Mouse (Mus musculus) gastrocnemius, postnatal 4 days (tissue): ENCODE measurements around the gene Dlg5. TPM values are rescaled to one million over a fixed set of nuclear protein-coding genes. Genes with fewer than 3 reads are reported as not detected.
A peak's percentile ranks its signal among the peaks of the same experiment; 100 is the strongest.

ENCODE experiments used
- DNase-seq, 2 experiments: peaks; one replicate each; pipeline ENCODE4 v3.0.0; 2021 to 2022; ENCODE audit warnings: low spot score in 2 of 2, mixed read lengths in 2 of 2
- total RNA-seq, 2 experiments: library from RNA; stranded (reverse); gene quantifications; 2 replicates each; pipeline ENCODE4 v1.2.3; 2021

Gene Dlg5
- total RNA-seq, 2 experiments from 2014 or later = 27.4 to 28.8 TPM

DNA sequence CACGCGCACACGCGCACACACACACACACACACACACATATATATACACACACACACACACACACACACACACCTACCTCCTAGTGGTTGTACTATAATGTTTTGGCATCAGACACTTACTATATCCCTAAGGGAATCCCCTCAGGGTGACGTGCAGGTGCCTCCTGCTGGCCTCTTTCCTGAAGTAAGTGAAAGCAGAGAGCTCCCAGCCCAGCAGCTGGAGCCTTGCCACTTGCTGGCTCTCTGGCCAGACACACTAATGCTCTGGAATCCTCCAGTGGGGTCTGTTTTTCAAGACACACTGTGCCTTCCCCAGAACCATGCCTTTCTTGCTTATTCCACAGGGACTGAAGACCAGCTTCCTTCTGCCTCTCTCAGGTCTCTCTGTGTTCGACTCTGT is 48.8 kb downstream of the Dlg5 start:
- peak in 1 of 2 experiments; percentile 53 for DNase-seq

DNA sequence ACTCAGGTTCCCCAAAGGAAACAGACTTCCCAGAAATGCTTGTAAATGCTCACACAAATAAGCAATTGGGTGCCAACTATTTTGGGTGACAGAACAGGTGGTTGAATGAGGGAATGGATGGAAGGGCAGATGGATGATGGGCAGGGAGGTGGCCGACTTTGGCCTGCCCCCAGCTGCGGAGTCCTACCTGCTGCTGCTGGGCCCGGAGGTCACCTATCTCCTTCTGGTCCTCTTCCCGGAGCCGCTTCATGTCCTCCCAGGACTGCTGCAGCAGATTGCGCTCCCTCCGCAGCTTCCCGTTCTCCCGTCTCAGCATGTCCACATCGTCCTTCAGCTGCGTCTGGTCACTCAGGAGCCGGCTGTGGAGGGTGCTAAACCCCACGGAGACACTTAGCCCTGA is 55.6 kb downstream of the Dlg5 start:
- no peak for DNase-seq

DNA sequence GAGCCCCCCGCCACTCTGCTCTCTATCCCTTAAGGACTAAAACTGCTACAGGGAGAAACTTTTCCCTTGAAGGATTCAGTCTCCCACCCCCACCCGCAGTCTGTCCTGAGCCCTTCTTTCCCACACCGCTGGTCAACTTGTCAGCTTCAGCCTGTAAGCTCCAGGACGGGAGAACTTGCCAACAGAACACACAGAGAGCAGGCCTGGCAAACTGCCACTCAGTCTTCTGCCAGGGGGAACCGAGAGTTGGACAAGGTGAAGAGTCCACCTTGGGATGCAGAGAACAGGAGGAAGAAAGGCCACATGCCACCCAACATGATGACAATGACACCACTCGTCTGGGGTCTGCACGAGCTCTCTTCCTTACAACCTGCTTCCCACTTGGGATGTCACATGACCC is 56.1 kb downstream of the Dlg5 start:
- DNase-seq = no peak

DNA sequence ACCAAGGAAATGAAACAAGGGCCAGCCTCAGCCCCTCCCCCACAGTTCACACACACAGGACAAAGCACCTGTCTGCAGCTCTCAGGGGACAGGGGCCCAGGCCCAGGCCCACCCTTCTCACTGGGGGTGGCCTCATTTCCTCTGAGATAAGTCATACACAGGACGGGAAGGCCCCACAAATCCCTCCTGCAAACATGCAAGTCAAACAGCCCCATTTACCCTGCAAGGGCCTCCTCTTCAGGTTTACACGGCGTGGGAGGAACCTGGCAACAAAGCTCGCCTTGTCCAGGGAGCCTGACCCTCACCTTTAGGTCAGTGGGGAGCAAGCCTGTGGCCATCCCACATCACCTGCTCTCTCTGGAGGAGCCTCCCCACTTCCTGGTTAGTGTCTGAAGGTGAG is 60.2 kb downstream of the Dlg5 start:
- DNase-seq = no peak

DNA sequence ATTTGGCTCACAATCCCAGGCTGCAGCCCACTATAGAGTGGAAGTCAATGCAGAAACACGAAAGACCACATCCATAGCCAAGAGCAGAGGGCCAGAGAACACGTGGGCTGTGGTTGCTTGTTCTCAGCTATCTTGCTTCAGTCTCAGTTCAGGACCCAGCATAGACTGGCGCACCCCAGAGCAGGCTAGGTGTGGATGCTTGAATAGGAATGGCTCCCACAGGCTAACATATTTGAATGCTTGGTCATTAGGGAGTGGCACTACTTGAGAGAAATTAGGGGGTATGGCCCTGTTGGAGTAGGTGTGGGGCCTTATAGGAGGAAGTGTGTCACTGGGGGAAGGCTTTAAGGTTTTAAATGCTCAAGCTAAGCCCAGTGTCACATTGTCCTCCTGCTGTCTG is 62.8 kb downstream of the Dlg5 start:
- no peak for DNase-seq

DNA sequence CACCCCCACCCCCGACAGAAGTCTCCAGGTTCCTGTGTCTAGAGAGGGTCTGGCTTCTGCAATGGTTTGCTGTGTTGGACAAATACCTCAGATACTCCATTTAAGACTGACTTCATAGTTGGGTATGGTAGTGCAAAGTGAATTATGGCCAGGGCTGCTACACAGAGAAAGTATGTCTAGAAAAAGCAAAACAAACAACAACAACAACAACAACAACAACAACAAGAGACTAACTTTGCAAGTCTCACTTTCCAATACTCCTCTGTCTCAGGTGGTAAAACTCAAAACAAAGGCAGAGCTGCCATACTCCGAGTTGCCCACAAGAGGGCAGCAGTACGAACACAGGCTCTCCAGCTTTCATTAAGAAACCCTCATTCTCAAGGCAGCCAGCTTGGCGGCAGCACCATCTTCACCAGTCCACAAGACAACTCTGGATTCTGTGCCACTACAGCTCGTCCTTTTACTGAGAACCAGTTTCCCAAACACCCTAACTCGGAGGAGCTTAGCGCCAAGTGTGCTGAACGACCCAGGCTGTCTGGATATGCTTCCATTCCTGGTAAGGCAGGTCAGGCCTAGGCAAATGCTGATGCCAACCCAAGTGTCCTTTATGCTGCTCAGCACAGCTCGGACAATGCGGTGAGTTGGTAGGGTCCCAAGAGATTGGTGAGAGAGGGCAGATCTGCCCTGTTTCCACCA is 63.8 kb downstream of the Dlg5 start:
- peak; percentile 39 to 59 for DNase-seq

DNA sequence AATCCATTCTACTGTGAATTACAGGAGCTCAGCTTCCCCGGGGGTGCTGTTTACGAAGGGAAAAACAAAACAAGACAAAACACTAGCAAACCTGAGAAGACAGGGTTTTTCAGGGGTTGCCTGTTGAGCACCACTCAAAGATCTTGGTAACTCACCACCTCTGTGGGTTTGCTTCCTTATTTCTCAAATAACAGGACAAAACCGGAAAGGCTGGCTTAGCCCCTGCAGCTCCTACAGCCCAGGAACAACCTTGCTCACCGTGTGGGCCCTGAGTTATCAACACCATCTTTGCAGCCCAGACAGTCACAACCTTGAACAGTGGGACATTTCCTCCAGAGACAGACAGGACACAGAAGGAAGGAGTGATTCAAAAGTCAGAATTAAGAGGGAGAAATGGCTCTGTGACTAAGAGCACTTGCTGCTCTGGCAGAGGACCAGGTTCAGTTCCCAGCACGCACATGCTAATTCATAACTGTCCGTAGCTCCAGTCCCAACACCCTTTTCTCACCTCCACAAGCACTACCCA is 66.2 kb downstream of the Dlg5 start:
- DNase-seq = no peak

DNA sequence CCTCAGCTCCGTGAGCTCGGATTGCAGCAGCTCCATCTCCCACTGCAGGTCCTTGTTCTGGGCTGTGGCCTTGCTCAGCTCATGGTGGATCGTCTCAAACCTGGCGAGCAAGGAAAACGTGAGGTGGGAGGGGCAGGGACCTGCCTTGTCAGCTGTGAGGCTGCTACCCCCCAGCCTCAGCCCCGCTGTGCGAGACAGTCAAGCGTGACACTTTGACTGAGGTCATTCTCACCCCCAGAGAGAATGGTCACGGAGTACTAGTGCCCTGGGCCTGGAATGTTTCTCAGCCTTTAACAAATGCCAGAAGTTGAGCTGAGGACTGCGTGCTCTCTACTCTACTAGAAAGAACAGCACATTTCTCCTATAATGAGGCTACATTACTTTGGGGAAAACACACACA is 69.1 kb downstream of the Dlg5 start:
- no peak for DNase-seq

DNA sequence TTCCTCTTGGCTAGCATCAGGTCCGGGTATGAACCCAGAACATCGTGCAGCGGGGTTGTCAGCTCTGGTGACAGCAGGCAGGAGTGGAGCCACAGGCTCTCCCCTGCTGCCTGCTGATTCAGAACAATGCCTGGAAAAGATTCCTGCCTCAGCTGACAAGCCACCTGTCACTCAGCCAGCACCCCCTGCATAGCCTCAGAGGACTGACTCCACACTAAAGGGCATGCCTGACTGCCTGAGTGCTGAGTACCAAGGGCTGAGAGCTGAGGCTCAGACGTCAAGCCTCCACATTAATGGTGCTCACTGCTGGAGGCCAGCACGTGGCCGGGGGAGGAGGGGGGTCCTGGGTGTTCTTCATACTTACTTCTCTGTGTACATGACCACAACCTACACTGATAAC is 72.4 kb downstream of the Dlg5 start:
- no peak for DNase-seq

DNA sequence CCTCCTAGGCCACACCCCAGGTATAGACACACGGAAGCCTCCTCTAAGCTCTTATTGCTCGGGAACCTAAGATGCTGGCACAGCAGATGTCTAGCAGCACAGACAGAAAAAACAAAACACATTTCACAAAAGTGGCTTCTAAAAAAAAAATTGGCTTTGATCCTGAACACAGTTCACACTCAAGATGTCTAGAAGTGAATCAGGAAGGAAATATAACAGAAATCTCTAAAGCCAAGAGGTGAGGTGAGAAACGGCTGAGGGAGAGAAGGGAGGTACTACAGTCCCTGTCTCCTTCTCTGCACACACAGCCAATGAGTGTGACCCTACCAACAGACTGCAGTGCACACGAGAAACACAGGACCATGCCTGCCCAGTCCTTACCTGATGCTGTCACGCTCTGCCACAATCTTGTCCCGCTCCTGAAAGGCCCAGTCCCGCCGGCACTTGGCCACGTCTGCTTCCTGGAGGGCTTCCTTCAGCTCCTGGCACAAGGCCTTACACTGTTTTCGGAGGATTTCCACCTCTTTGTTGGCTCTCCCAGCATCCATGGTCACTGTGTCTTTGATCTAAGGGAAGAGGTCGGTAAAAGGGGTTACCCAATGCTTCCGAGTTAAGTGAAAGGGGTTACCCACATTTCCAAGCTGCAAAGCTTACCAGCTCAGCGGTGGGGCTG is 73.9 kb downstream of the Dlg5 start:
- DNase-seq = no peak

DNA sequence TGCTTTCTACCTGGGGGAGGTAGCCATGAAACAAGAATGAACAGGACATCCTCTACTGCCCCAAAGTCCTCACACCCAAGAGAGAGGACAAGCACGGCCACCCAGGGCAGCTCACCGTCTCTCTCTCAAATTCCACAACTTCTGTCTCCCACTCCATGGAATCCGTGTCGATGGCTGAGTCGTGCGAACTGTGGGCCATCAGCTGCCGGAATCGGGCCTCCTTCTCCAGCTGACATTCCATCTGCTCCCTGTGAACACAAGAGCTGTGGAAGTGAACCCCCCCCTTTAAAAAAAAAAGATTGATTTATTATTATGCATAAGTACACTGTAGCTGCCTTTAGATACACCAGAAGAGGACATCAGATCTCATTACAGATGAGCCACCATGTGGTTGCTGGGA is 79.7 kb downstream of the Dlg5 start:
- no peak for DNase-seq

DNA sequence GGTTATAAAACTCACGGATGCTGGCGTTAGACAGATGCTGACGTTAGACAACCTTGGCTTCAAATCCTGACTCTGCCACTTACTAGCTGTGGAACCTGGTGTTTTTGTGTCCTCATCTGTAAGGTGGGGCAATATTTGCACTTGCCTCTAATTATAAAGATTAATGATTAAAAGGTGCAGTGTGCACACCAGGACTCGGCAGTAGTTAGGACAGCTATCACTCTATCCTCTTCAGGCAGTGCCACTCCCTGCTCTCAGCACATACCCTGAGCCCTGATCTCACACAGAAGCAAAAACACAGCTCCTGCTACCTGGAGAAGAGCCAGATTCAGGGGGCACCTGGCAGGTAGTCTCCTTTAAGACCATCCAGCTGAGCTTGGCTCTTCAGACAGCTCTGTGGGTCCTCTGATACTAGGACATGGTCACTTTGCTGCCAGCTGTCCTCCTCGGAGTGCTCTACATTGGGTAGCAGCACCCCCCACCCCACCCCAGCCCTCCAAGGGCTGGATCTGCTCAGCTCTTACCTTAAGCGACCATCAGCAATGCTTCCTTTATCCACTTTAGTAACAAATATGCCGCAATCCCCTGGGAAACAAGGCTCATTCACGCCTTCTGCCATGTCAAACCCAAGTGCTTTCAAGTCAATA is 80.9 kb downstream of the Dlg5 start:
- no peak for DNase-seq

DNA sequence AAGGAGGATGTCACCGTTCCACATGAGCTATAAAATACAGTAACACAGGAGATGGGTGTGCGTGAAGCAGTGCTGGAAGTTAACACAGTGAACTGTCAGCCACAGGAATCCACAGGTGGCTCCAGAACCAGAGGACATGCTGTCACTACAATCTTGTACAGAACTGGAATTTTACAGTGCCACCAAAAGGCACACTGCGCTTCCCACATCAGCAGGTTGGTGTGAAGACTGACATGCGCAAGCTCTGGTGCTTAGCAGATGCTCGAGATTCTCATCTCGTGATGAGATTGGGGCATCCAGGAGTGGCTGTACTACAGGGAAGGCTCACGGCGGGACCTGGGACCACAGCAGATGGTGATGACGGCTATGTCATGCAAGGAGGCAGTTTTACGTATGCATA is 82.9 kb downstream of the Dlg5 start:
- no peak for DNase-seq

DNA sequence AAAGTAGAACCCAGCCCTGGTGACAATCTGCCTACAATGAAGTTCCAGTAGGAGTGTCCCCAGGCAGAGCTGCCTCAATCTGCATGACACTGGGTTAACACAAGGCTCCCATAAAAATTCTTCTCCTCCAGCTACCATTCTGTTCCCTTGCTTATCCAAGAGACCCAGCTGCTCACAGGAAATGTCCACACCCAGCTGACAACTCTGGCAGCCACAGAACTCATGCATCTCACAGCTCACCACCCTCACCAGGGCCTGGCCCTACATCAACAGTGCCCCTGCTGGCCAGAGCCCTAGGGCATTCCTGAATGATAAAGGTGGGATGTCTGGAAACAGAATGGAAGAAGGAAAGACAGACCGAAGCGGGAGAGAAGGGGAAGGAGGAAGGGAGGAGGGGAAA is 96.8 kb downstream of the Dlg5 start:
- no peak for DNase-seq

DNA sequence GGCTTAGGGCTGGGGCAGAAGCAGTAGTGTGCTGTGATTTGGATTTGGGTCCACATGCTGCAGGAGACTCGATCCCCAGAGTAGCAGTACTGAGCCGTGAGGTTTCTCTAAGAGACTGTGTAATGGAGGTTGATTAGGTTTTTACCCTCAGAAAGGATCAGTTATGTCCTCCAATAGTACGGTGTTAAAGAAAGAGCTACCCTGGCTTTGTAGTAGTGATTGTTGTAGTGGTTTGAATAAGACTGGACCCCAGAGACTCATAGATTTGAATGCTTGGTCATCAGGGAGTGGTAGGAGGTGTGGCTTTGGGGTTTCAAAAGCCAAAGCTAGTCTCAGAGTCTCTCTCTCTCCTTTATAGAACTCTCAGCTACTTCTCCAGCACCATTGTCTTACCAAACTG is 100.9 kb downstream of the Dlg5 start:
- DNase-seq = no peak

DNA sequence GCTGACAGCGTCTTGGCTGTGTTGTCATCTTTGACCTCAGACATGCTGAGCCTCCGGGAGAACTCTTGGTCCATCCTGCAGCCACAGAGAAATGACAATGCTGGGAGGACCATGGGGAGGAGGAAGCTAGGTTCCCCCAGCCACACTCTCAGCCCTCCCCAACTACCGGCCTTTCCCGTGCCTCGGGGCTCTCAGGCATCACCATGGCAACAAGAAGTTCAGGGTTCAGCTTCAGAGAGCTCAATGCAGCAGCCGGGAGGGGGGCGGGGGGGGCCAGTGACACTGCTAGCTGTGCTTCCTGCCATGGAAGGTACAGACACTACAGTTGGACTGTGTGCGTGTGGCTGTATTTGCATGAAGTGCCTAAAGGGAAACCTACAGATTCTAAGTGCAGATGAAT is 101.3 kb downstream of the Dlg5 start:
- DNase-seq = no peak

DNA sequence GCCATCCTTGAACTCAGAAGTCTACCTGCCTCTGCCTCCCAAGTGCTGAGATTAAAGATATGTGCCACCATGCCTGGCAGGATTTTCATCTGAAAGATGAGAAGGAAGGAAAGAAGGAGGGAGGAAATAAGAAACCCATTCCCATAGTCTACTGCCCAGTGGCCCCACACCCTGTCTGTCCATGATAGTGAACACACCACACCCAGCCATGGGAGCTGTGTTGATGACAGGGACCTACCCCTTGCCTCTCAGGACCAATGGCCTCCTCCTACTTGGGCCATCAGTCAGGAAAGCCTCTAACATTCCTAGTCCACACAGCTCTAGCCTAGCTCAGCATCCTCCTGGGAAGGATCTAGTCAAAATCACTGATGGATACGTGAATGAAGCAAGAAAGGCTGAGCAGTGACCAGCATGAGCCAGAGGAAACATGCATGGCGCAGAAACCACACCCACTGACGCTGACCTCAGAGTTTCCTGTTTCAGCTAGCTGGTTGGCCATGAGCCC is 102.7 kb downstream of the Dlg5 start:
- no peak for DNase-seq

DNA sequence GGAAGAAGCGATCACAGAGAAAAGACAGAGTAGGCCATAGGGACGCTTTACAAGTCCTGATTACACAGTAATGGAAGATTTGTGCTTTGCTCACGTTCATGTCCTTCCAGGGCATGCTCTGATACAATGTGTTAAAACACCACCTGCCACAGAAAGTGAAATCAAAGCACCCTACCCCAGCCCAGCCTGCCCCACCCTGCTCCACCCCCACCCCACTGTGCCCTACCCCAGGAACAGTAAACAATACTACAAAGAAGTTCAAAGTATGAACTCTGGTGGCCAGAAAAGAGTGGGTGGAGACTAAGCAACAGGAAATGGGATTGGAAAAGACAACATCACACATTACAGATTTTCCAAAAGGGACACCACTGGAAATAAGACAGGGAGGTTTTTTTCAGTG is 104.0 kb downstream of the Dlg5 start:
- no peak for DNase-seq

DNA sequence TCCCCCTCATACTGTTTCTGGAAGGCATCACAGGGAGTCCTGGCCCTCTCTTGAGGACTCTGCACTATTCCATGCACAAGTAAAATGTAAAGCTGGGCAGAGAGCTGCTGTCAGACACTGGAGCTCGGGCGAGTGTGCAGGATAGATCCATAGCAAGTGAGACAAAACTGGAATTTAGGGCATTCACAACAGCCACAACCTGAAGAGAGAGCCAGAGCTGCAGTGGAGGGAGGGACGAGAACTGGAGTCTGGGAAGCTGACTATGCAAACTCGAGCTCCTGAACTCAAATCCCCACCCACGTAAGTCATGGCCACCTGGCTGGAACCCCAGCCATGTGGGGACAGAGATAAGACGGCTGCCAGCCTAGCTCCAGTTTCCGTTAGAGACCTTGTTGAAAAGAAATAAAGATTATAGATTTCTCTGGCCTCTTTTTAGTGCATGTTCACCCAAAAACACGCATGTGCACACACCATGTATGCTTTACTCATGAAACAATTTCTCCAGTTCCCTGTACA is 105.4 kb downstream of the Dlg5 start:
- DNase-seq = no peak

DNA sequence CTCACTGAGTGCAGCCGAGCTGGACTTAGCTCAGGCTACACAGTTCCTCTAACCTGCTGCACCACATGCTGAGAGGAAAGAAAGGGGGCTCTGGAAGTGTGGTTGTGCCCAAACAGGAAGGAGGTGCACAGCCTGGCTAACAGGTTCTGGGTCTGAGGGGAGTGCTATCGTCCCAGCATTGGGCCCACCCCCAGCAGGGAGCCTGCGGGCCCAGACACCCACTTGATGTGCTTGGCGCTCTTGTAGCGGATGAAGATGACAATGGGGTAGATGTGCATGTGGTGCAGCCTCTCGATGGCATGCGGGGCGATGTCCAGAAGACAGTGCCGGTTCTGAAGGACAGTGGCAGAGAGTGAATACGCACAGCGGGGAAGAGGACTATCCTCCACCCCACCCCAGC is 108.8 kb downstream of the Dlg5 start:
- no peak for DNase-seq

DNA sequence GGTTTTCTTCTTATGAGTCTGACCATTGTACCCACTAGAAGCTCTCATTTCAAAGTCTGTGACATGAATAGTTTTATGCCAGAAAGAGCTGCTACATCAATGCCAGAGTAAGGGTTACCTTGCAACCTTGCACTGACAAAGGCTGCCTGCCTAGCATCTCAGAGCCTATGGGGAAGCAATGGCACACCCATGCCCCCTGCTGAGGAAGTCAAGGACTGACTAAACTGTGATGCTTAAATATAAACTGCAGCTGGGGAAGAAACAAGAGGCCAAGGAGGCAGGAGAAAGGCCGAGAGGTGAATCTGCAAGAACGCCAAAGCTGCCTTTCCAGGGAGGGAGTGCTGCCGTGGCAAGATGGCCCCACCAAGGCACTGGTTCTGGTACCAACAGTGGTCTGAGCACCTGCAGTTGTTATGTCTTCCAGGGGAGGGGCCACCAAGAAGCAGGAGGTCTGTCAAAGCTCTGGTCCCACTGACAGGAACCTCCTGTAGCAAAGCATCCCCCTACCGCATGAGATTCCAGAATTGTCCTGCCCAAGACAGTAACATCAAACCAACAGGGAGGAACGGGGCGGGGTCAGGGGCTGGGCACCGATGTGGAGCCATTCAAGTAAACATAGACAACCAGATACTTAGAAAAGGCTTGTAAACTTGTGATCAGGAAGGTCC is 111.0 kb downstream of the Dlg5 start:
- no peak for DNase-seq

DNA sequence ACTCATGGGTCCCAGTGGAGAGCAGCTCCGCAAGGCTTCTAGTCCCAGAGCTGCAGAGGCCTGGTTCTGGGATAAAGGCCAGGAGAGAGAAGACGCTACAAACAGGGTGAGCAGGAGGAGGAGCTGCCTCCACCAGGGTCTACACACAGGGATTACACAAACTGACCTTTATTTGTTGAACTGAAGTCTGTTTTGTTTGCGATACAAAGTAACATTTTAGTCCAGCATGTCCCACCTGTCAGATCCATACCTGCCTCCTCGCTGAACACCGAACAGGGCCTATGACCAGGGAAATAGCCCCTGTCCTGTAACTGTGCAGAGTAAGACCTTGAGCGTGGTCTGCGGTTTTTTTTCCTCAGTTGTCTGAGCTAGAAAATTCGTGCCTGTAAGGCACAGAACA is 111.9 kb downstream of the Dlg5 start:
- DNase-seq = no peak
